Mouse (Mus musculus): Measurements from ENCODE around the gene Zfr.
A peak's percentile ranks its signal among the peaks of the same experiment; 100 is the strongest.
"Not testable (repeated sequence)": the region's sequence is repeated elsewhere in the genome, so short reads cannot be mapped to it uniquely, and the experiment has no call there.

The Zfr gene

GRCm38 (mm10) chr15:12108200-12108599 lies 9.4 kb upstream of the Zfr start:
- DNase-seq: no peak

DNA sequence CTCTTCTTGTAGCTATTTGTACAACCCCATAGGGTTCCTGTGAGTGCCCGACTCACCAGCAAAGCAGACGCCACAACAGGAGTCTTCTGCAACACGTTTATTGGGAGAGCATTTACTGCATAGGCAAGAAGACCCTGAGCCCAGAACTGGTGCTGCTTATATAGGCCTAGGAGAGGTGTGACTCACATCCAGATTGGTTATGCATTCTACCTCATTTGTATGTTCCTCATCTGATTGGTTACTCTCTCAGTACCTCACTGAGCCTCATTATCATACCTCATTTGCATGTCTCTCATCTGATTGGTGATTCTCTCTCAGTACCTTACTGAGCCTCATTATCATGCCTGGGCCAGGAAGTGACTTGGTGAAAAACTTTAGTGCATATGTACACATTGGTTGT lies 8.7 kb upstream of the Zfr start:
- DNase-seq: not testable (repeated sequence)

- DNase-seq: no peak
Observed at GRCm38 (mm10) chr15:12111232-12111631, 6.4 kb upstream of the Zfr start.

- DNase-seq: peak in 1 of 2 experiments; percentile 20
Observed at GRCm38 (mm10) chr15:12113411-12113810, 4.2 kb upstream of the Zfr start.

GRCm38 (mm10) chr15:12114546-12114945 lies 3.1 kb upstream of the Zfr start:
- no peak for DNase-seq

DNA sequence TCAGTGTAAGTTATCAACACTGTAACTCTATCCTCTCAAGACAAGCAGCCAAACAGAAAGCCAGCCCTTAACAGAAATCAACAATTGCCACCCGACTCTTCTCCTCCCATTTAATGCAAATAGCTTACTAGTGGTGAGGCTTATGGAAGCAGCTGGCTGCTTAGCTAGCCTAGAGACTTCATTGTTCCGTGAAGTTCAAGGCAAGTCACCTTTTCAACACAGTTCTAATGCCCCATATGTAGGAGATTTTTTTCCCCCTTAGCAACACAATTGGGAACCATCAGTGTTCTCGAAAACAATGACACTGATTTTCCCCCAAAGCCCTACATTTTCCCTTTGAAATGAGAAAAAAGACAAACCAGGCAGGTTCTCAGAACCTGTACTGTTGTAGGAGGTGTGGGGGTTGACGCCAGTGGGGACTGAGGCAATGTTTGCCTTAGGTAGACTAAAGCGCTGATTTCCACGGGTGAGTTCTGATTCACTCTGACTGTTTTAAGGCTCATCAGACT lies 1.9 kb upstream of the Zfr start:
- no peak for DNase-seq

- DNase-seq: no peak
Observed at GRCm38 (mm10) chr15:12118093-12118431, 431 bp downstream of the Zfr start.

GRCm38 (mm10) chr15:12118432-12119128 lies 949 bp downstream of the Zfr start:
- peak; percentile 50 to 63 for DNase-seq

GRCm38 (mm10) chr15:12119129-12119466 lies 1.5 kb downstream of the Zfr start:
- no peak for DNase-seq

DNA sequence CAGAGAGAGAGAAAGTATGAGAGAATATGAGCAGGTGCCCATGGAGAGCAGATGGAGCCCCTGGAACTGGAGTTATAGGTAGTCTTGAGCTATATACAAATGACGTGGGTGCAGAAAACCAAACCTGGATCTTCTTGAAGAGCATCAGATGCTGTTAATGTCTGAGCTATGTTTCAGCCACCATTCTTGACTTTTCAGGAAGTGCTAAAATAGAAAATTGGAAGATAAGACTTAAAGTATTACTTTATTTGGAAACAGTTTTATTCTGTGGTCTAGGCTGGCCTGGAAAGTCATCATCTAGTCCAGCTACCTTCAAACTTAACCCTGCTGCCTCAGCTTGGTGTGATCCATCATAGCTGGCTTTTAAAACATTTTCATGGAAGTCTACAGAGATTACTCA lies 7.3 kb downstream of the Zfr start:
- DNase-seq: no peak

- DNase-seq: not testable (repeated sequence)
Observed at GRCm38 (mm10) chr15:12130871-12131270, 13.2 kb downstream of the Zfr start.

GRCm38 (mm10) chr15:12134546-12134945 lies 16.9 kb downstream of the Zfr start:
- DNase-seq: no peak

- no peak for DNase-seq
Observed at GRCm38 (mm10) chr15:12135368-12135767, 17.7 kb downstream of the Zfr start.

- no peak for DNase-seq
Observed at GRCm38 (mm10) chr15:12136371-12136770, 18.7 kb downstream of the Zfr start.

- DNase-seq: no peak
Observed at GRCm38 (mm10) chr15:12140985-12141729, 23.5 kb downstream of the Zfr start.

- DNase-seq: no peak
Observed at GRCm38 (mm10) chr15:12147423-12147822, 29.8 kb downstream of the Zfr start.

GRCm38 (mm10) chr15:12149501-12149900 lies 31.9 kb downstream of the Zfr start:
- DNase-seq: no peak

DNA sequence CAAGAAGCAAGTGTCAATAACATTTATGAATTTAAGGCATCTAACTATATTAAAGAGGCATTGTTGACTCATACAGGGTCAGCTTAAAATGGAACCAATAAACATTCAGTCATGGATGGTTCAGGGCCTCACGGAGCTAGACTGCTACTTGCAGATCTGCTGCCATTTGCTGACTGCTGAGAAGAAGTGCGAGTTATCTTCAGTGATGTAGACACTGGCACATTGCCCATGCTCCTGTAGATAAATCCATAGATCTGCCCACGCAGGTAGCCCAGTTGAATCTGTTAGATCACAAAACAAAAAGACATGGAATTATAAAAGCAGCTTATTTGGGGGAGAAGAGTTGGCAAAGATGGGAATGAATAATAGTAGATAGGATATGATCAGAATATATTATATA lies 36.1 kb downstream of the Zfr start:
- no peak for DNase-seq

DNA sequence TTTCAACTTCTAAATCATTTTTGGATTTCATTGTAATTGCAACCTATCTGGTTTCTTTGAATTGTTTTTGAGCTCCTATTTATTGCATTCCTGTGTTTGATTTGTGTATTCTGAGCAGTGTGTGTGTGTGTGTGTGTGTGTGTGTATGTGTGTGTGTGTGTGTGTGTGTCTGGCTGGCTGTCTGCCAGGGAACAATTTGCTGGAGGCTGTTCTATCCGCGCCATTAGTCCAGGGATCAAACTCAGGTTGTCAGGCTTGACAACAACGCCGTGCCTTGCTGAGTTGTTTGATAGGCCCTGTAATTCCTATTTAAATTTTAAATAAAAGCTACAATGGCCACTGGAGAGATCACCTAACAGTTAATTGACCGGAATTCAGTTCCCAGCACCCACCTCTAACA lies 60.5 kb downstream of the Zfr start:
- DNase-seq: no peak

DNA sequence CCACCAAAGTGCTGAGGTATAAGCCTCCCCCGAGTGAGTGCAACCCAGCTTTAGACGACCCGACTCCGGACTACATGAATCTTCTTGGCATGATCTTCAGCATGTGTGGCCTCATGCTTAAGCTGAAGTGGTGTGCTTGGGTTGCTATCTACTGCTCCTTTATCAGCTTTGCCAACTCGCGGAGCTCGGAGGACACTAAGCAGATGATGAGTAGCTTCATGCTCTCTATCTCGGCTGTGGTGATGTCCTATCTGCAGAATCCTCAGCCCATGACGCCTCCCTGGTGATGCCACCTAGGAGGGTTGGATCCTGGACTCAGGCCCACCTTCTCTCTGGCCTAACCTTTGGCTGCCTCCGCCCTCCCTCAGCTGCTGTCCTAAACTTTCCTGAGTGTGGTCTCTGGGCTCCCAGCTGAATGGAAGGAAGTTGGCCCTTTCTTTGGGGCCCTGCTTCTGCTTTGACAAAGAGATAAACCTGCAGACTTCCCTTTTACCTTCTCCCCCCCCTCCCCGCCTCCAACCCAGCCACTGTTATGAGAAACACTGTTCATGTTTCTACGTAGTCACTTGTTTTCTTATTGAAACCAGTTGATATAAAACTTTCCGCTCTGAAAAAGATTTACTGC lies 63.7 kb downstream of the Zfr start:
- not testable (repeated sequence) for DNase-seq

DNA sequence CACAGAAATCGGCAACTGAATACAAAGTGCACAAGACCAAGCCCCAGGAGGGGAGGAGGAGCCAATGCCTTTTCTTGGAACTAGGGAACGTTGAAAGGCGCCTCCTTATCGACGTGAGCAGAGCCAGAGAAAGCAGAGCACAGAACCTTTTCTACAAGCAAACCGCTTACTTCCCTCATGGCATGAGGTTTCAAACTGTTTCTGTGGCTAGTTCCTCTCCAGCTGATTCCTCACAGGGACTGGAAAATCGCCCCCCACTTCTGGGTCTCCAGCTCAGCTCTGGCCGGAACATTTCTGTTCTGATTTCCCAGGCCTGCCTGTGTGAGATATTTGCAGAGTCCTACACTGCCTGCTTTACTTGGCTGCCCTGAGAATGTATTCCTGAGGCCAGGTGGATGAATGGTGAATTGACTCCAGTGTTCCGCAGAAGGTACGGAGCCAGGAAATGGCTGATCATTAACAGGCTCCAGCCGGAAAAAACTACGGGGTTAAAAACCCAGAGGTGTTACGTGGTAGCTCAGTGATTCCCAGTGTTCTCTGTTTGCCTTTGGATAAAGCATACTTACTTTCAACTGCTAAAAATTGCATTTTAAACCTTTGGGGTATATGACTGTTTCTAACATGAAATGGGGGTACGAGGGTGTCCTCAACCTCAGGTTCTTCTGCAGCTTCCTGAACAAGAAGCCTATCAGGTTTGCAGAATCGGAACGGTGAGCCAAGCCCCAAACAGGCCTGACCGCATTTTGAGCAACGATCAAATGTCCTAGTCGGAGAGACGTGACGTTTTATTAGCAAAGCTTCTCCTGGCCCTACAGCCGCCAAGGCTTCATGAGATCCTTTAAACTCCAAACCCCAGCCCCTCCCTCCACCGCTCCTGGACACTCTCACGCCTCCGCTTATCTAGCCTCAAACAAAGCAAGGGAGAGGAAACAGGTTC lies 76.5 kb downstream of the Zfr start:
- no peak for DNase-seq

GRCm38 (mm10) chr15:12194817-12195735 lies 77.4 kb downstream of the Zfr start:
- no peak for DNase-seq
